Mouse (Mus musculus) cerebellum, adult 8-10 months (tissue): ENCODE measurements around the gene Lif.

Experiments used
- DNase-seq: peaks from one replicate; pipeline ENCODE4 v3.0.0; 2022

Lif gene

DNA sequence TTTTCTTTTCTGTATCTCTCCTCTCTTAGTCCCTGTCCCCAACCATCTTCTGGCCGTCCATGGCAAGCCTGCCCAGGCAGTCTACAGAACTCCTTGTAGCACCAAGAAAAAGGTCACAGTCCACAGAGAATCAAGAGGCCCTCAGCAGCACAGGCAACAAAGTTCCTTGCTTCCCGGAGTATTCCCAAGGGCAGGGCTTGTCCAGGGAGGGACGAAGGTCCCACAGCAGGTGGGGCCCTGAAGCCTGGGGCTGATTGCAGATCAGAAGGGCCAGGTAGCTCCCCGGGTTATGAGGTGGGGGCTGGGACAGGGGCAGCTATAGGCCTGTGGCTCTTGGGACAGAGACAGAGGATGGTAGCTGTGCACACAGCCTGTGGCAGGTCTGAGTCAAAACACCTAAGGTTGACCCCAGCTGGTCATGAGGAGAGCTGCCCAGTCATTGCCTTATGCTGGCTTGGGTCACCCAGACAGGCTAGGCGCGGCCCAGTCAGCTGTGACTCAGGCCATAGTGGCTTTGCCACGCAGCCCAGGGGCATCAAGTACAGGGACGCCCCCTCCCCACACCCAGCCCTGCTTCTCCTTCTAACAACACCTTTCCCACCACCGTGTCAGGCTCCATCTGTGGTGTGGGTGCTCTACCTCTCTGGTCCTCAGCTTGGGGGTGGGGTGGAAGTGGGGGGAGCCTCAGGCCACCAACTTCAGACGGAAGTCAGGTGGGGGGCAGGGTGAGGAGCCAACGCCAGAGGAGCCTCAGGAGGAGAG lies at the start of gene Lif:
Gene Lif, plus strand, starts transcription at position 712 of the 762 bp plus-strand sequence.
- no peak for DNase-seq

DNA sequence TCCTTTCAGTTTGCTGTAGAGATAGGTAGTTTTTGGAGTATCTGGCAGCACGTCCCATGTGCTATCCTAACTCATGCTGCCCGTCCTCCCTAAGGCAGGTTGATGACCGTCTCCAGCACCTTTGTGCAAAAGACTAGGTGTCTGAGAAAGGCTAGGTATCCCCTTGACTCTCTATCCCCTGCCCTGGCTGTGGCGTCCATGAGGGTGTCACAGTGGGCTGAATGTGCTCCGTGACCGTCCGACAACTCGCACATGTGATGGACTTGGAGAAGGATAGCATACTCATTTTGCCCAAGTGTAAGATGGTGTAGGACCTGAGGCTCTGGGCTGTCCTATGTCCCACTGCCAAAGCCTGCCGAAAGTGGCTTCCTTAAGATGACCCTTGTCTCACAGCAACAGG lies 49.7 kb upstream of the Lif start:
- DNase-seq, result no peak

DNA sequence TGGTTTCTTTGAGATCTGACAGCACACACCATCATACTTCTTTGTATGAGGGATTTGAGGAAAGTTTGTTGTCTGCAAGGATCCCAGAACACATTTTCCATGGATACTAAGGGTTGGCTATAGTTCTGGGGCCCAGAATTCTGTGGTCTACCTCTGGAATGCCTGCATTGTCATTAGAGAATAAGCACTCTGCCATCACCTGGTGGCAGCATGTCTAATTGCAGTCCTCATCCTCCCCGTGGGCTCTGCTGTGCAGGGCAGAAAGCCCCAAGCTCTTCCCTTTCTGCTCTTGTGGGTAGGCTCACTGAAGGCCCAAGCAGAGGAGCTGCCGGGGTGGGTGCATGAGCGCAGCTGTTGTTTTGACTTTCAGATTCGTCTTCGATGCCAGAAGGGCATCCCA lies 47.8 kb upstream of the Lif start:
- DNase-seq, result no peak

DNA sequence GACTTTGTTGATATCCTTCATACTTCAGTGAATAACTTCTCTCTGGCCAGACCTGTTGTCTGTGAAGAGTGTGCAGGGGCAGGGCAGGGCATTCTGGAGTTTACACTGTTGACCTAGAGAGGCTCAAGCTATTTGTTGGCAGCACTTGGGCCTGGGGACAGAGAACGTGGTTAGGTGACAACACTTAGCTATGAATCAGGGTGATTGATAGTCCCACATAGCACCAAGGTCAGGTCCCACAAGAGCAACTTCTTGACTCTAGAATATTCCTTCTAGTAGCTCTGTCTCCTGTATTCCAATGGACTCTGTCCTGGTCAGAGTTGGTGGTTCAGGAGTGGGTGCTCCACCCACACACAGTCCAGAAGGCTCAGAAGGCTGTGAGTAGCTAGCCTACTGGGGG lies 46.6 kb upstream of the Lif start:
- DNase-seq, result no peak

DNA sequence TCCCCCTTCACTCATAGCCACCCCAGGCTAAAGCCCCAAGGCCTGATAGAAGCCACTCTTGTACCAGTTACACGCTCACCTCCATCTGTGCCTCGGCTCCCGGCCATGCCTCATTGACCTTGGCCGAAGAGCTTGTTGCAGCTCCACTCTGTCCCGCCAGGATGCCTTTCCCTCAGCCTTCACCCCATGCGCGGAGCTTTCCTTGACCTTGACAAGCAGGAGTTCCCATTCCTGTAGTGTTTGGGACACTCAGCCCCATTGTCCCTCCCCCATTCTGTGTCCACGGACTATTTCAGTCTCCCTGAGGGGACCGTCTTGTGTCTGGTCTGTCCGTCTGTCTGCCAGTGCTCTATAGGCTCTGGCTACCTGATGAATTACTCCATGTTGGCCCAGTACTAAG lies 44.2 kb upstream of the Lif start:
- DNase-seq, result no peak

DNA sequence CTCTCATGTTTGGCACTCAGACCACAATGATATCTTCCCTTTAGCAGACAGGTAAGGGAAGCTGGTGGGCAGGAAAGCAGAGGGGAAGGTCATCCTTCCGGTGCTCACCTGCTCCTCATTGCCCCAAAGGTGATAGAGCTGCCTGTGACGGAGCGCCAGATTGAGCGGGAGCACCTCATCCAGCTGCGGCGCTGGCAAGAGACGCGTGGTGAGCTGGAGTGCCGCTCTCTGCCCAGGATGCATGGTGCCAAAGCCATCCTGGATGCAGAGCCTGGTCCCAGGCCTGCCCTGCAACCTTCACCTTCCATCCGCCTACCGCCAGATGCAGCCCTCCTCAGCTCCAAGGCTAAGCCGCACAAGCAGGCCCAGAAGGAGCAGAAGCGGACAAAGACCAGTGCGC lies 42.8 kb upstream of the Lif start:
- no peak for DNase-seq

DNA sequence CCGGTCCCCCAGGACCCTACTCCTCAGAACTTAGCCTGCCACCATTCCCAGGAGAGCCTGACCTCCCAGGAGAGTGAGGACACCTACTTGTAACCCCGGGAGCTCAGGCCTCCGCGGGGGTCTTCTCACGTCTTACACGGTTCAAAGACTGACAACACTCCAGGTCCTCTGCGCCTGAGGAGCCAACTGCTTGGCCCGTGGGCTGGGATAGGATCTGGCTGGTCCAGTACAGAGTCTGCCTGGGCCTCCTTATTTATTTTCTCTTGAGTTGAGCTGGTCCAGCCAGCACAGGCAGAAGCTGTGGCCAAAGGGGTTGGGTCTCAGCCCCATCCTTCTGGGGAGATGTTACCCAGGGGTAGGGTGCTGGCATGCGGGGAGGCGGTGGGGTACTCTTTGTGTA lies 42.3 kb upstream of the Lif start:
- no peak for DNase-seq

DNA sequence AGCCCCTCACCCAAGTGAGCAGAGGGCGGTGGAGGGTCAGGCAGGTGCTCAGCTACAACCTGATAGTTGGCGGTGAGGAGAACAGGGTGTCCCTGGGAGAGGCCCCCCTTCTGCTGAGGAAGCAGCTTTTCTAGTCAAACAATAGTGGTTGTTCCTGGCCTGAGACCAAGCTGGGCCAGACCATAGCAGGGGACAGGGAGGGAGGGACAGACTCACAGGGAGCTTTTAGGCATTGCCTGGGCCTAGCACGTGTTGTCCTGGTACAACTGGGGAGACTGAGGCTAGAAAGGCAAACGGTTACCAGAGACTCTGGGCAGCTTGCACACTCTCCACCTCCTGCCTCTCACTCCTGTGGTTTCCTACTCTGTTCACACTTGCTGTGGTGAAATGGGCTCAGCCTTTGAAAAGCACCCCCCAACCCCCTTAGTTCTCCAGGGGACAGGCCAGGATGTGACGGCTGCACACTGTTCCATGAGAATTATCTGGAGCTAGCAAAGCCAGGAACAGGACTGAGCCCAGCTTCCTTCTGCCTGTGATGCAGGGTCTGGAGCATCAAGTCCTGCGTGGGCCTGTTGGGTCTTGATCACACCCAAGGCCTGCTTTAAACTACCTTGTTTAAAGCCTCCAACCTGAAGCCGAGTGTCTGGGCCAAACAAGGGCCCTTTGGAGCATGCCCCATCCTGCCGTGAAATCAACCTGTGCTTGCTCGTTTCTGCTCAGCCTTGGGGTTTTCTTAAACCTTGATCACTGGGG lies 40.9 kb upstream of the Lif start:
- DNase-seq, result no peak

DNA sequence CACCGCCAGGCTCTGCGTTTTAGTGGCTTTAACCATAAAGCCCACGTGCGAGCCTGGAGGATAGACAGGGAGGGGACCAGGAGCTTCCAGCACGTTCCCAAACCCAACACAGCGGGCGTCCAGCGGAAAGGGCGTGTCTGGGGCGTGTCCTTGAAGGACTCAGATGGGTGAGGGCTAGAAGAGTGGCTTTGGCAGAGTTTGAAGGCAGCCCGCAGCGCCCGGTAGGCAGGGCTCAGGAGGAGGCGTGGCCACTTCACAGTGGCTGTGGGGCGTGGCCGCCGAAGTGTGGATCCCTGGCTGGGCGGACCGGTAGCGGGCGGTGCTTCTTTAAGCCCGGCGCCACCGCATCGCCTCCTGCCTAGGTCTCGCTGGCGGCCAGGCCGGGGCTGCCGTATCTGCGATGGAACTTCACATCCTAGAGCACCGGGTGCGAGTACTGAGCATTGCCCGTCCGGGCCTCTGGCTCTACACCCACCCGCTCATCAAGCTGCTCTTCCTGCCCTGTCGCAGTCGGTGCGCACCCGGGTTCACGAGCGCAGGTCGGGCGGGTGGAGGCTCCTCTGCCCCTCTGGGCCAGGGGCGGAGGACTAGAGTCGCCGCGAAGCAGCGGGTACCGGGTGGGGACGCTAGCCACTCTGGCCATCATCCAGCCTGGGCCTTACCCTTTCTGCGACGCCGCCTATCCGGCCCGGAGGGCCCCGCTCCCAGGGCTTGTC lies 39.3 kb upstream of the Lif start, which contains the start of gene Castor1:
Gene Castor1, plus strand, starts transcription at position 312 of the 716 bp plus-strand sequence.
- peak; percentile 24 for DNase-seq

DNA sequence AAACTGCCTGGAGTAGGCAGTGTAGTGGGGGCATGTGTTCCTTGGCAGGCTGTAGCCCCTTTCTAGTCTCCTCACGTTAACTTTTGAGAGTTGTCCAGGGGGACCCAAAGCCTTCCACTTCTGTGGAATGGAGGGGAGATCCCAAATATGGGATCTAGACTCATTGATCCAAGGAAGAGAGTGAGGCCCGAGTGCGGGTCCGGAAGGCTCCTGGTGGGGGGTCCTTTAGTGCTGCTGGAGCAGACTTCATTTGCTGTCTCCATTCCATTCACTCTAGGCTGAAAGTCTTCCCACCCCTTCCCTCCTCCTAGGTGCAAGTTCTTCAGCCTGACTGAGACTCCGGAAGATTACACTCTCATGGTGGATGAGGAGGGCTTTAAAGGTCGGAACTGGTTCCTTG lies 38.7 kb upstream of the Lif start:
- DNase-seq, result no peak

DNA sequence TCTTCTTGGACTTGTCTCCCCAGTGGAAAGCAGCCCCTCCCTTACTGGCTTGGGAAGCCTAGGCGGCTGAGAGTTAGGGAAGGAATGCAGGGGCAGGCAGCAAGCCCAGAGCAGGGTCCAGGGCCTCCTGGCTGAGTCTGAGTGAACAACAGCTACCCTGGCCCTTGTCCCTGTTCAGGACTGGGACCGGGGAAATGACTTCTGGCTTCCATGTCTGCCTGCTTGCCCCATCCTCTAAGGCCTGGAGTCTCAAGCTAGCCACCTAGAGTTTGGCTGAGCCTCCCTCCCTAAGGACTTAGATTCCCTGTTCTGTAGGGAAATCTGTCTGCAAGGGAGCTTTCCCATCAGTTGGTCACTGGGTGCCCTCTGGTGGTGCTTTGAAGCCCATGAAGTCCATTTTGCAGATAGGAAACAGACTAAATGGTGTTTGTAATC lies 38.0 kb upstream of the Lif start:
- DNase-seq, result peak; percentile 53

DNA sequence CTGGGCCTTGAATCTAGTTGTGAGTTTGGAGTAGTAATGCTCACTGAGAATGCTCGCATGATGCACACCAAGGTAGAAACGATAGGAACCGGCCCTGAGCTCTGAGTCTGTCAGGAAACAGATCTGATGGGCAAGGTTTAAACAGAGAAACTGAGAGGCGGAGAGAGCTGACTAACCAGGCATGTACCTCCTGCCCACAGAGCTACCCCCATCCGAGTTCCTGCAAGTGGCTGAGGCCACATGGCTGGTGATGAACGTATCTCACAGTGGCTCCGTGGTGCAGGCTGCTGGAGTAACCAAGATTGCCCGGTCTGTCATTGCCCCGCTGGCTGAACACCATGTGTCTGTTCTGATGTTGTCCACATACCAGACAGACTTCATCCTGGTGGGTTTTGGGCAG lies 37.4 kb upstream of the Lif start:
- no peak for DNase-seq

DNA sequence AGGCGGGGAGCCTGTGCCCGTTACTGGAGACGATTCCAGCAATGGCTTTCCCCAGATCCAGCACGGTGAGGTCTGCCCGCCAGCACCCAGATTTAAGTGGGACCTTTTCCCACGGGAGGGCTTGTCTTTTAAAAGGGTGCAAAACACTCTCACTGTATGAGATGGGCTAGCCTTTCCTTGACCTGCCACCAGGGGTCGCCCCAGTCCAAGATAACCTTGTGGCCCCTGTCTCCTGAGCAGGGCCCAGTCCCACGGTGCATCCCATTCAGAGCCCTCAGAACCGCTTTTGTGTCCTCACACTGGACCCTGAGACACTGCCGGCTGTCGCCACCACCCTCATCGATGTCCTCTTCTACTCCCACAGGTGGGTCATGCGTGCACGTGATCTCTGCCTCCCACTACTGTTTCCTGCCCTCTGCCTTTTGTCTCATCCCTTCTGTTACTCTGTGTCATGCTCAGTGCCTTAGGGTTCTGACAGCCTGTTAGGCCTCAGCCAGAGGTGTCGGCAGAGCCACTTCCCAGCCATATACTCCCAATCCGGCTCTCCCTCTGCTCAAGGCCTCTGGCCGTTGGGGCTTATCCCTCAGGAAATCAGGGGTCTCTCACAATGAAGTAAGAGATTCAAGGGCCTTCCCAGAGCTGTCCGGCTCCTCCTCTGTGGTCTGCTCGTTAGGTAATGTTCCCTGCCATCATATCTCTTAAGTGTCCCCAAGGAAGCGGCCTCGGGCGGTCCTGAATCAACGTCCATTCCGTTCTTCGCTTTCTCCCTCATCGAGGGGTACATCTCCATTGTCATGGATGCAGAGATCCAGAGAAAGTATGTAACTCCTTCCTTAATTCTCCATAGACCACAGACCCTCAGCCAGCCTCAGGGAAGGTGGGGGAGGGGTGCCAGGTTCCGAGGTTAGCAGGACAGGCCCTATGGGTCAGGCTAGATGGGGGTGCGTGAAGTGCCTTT lies 36.6 kb upstream of the Lif start:
- peak; percentile 79 for DNase-seq

DNA sequence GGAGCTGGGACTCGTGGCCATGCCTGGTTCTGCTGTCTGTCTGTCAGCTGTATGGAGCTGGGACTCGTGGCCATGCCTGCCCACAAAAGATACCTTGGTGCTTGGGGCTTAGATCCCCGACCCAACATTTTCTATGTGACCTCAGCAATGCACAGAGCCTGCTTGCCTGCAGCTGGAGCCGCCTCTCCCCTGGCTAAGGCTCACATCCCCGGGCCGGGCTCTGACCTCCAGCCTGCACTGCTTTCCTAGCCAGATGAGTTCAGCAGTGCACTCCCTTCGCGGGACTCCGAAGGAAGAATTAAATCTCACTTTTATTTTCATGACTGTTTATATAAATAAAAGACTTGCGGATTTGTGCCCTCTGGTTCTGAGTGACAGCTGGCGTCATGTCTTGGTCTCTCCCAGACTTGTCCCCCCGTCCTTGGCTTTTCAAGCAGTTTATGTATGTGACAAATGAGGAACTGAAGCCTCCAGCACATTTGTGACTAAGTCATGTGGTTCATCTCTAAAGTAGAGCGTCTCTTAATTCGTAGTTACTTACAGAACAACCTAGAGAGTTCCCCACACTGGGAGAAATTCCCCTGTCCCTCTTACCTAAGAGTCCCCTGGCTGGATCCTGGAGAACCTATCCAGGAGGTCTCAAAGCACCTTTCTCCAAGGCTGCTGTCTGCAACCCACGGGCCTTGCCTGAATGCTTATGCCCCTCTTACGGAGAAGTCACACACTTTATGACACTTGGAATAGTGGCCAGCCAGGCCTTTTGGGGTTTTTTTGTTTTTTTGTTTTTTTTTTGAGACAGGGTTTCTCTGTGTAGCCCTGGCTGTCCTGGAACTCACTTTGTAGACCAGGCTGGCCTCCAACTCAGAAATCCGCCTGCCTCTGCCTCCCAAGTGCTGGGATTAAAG lies 35.1 kb upstream of the Lif start:
- DNase-seq, result no peak

DNA sequence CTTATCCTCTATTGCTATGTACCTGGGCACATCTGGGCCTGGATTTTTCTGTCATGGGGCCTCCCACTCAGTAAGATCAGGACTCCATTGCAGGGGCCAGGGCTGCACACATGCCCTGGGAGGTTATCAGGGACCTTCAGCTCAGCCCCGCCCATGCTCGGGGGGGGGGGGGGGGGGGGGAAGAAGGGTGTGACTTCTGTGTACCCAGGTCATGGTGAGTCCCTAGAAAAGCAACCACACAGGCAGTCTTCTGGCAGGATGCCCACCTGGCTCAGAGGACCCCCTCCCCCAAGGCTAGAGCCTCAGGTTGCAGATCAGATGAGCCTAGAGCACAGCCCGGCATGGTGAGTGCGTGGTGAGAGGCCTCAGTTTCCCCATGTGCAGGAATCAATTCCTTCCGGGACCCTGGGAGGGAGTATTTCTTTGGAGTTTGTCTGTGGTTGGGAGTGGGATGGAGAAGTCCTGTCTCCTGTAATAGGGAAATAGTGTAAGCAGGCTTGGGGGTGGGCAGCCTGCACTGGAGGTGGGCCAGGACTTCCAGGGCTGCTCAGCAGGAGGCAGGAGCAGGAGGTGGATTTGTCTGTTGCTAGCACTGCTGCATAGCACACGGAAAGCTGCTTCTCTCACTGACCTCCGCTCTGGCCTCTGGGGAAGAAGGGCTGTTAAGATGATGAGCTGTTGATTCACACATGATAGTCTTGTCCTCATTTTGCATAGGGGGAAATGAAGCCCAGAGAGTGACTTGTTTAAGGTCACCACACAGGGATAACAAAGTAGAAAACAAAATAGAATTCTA lies 33.8 kb upstream of the Lif start:
- no peak for DNase-seq

DNA sequence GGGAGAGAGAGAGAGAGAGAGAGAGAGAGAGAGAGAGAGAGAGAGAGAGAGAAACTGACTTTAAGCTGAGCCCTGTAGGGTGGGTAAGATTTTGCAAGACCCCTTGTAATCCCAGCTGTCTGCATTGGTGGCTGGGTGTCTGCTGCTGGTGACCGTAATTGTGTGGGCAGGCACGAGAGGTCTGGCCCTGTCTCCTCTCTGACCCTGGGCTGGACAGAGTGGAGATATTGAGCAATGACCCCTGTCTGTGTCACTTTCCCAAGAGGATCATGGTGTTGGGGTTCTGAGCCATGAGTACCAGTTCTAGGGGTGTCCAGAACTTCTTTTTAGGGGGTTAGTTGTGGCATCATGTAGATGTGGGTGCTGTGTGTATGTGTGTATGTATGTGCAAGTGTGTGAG lies 33.1 kb upstream of the Lif start:
- DNase-seq, result no peak

DNA sequence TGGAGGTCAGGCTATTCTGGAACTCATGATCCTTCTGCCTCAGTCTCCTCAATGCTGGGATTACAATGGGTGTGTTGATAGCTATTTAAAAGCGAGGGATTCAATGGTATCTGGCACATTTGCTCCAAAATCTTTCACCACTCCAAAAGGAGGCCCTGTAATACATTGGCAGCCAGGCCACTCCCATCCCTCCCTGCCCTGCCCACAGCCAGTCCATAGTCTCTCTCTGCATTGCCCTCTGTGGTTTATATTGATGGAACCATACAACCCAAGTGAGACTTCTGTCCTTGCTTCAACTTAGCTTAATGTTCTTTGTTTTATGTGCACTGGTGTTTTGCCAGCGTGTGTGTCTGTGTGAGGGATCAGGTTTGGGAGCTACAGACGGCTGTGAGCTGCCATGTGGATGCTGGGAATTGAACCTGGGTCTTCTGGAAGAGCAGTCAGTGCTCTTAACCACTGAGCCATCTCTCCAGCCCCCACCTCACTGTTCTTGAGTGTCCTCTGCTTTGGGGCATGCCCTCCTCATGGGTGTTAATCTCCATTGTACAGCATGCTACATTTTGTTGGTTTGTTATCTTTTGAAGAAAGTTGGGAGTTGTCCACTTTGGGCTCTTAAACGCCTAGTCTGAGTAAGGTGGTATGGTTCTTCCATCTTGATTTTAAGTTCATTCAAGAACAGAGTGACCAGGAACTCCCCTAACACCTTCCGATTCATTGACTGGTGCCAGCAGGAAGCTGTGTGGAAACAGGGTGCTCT lies 30.6 kb upstream of the Lif start:
- DNase-seq, result no peak

DNA sequence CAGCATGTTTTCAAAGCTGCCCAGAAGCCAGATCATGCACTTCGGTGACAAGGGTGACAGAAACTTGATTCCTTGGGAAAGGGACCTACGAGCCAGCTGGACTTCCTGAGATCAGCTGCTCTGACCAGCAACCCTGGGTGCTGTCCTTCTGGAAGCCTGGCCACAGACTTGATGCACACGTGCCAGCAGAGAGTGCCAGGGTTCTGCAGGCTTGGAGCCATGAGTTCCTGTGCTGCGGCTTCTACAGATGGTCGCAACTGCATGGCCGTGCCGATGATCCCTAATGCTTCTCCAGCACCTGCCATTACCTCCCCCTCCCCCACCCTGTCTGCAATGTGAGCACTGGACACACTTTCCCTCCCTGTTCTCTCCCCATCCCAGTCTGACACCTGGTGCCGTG lies 28.9 kb upstream of the Lif start:
- DNase-seq, result peak; percentile 79

DNA sequence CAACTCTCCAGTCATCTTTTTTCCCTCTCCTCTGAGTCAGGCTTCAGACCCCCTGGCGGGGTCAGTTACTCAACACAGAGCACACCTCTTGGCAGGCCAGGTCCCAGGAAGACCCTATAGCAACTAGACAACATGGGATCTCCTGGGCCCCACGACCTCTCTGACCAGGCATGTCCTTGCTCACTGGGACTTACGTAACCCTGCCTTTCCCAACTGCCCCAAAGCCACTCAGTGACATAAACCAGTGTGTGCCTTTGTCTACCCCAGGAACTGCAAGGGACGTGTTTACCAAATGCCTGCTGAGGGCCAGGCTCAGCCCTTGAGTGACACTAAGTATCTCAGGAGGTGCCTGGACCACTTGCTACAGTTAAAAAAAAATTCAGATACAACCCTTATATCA lies 27.5 kb upstream of the Lif start:
- no peak for DNase-seq

DNA sequence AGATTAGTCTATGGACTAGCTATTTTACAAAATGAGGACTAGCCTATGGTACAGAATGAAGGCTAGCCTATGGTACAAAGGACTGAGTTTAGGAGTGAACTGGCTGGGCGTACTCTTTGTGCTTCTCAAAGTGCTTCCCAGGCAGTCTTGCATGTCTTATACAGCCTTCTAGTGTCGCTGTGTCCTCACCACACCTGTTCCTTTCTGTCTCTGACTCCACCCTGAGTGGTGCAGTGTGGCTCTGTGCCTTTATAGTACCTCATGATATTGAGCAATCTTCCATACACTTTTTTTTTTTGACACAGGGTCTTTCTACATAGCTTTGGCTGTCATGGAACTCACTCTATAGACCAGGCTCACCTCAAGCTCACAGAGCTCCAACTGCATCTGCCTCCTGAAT lies 25.9 kb upstream of the Lif start:
- DNase-seq, result no peak
